Mouse (Mus musculus) liver, adult 2 months (tissue): ENCODE measurements at regions not wholly inside any gene's neighbourhood (a gene's known extent, or its start where the extent isn't known, plus 50 kb on each side); places are given as distances from the start of the nearest gene placed in this dataset.

Experiments
- CTCF ChIP-seq: fragments of 200-500 bp; IDR thresholded peaks from 2 replicates; pipeline ENCODE4 v1.5.1; 2011; ENCODE audit warnings: low read depth, low read length, control low read depth
- POLR2A ChIP-seq: fragments of 200-500 bp; IDR thresholded peaks from 2 replicates; pipeline ENCODE4 v1.6.1; 2011; ENCODE audit warnings: low read length, control low read depth; ENCODE audit not compliant: insufficient read depth; ENCODE audit errors: extremely low read depth

DNA sequence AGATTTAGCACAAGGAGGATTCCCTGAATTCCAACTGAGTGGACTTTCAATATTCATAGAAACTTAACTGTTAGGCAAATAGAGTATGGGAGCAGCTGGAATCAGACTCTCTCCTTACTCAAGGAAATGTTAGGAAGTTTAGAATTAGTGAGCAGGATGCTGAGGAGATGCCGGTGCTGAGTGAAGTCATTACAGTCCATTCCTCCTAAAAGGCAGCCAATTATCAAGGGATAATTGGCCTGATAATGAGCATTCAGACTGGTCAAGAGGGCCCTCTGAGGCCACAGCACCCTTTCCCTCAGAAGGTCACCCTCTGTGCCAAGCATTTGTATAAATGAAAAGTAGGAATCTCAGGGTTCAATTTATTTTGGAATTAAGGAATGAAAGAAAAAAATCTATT, 590.6 kb downstream of the Gm43517 start:
- TF ChIP-seq CTCF (no peak), POLR2A (no peak)
